Mouse (Mus musculus): ENCODE measurements around the gene Adssl1.

DNA sequence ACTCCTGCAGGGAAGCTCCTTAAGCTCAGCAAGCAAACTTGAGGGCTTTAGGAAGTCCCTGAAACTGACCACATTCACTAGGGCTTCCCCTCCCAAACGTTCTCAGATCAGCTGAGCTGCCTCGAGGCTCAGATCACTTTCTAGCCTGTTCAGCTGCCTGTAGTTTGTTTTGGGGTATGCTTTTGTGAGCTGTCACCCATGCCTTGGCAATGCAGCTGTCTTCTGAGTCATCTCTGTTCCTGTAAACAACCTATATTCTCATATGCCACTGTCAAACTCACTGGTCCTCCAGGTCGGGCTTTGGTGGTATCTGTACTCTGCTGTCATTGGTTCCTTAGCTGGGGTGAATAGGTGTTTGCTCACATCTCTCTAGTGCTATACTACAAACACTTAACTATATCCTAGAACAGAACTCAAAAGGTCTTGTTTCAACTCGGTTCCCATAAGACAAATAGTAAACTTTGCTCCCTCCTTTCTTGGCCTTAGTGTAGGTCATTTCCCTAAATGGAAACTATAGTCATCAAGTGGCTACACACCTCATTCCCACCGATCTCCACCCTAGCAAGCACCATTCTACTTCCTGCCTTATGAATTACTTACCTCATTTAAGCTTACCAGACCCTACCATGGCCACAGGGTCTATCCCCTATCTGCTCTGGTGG lies 32.1 kb downstream of the Adssl1 start:
- TF ChIP-seq POLR2A (IDR thresholded peaks at IDR 0.05; ENCODE audit: insufficient read length, low read depth) (no peak), TCF12 (IDR thresholded peaks at IDR 0.05; ENCODE audit: insufficient read depth, poor library complexity, severe bottlenecking) (no peak)

Measured in myocyte (in vitro differentiated cells).